Mouse (Mus musculus) G1E (cell line): ENCODE results near the gene Lcmt1. TPM values are rescaled to one million over a fixed set of nuclear protein-coding genes. Genes with fewer than 3 reads are reported as not detected.
A peak's percentile ranks its signal among the peaks of the same experiment; 100 is the strongest.

Experiments used
- ATAC-seq: 2 replicates; pipeline ENCODE4 v1.8.0; 2016; ENCODE audit warnings: mild to moderate bottlenecking; ENCODE audit not compliant: insufficient number of reproducible peaks, poor library complexity, low FRiP score, severe bottlenecking; ENCODE audit errors: extremely low read depth
- DNase-seq: peaks from one replicate; pipeline ENCODE4 v3.0.0; 2012; ENCODE audit warnings: low spot score
- H3K27me3 ChIP-seq: 2 replicates; pipeline ENCODE4 v1.6.1; 2012; ENCODE audit warnings: mild to moderate bottlenecking, low read length, inconsistent platforms; ENCODE audit not compliant: insufficient read depth
- H3K36me3 ChIP-seq: replicated peaks from 2 replicates; pipeline ENCODE3; 2012; ENCODE audit warnings: mild to moderate bottlenecking, inconsistent platforms
- H3K4me1 ChIP-seq: 2 replicates; pipeline ENCODE4 v1.6.1; 2012; ENCODE audit warnings: low read depth, low read length, inconsistent platforms, mixed read lengths; ENCODE audit not compliant: insufficient read depth
- H3K4me3 ChIP-seq: 2 replicates; pipeline ENCODE4 v1.5.1; 2012; ENCODE audit warnings: low read depth, mild to moderate bottlenecking, inconsistent platforms, low read length, moderate library complexity, mixed read lengths
- H3K9me3 ChIP-seq: replicated peaks from 2 replicates; pipeline ENCODE4 v1.6.1; 2012; ENCODE audit warnings: inconsistent platforms
- CTCF ChIP-seq: IDR thresholded peaks from 2 replicates; pipeline ENCODE4 v1.5.1; 2012; ENCODE audit warnings: low read depth, low read length, inconsistent platforms, mixed read lengths
- GATA1 ChIP-seq: IDR thresholded peaks from 2 replicates; pipeline ENCODE4 v1.6.1; 2012; ENCODE audit warnings: borderline replicate concordance, low read length, inconsistent platforms, mixed read lengths
- GATA2 ChIP-seq: IDR thresholded peaks from 2 replicates; pipeline ENCODE4 v1.6.1; 2012; ENCODE audit warnings: low read depth, low read length, inconsistent platforms, borderline replicate concordance
- POLR2AphosphoS5 ChIP-seq: IDR thresholded peaks from 2 replicates; pipeline ENCODE4 v1.6.1; 2012; ENCODE audit warnings: low read depth, low read length, inconsistent platforms; ENCODE audit not compliant: insufficient replicate concordance
- TAL1 ChIP-seq: conservative IDR thresholded peaks from 2 replicates; pipeline ENCODE4 v1.6.1; 2012; ENCODE audit warnings: low read depth, low read length, inconsistent platforms, mixed read lengths
- polyA plus RNA-seq: library from polyadenylated mRNA; stranded (reverse); fragments of >175 nt; gene quantifications from 2 replicates; pipeline ENCODE4 v1.2.3, GENCODE M21; 2012
- total RNA-seq, 2 experiments: library from RNA; stranded (forward) in 1 of 2; stranded (reverse) in 1 of 2; fragments of 200-1000 nt in 1 of 2; fragments of >200 nt in 1 of 2; fragmentation: Nextera tagmentation in 1 of 2; gene quantifications; 2 replicates each; pipeline ENCODE4 v1.2.3; 2014 to 2017

The Lcmt1 gene
- total and polyA plus RNA-seq, 3 experiments = 5.6 to 31.4 (median 17.2) TPM

DNA sequence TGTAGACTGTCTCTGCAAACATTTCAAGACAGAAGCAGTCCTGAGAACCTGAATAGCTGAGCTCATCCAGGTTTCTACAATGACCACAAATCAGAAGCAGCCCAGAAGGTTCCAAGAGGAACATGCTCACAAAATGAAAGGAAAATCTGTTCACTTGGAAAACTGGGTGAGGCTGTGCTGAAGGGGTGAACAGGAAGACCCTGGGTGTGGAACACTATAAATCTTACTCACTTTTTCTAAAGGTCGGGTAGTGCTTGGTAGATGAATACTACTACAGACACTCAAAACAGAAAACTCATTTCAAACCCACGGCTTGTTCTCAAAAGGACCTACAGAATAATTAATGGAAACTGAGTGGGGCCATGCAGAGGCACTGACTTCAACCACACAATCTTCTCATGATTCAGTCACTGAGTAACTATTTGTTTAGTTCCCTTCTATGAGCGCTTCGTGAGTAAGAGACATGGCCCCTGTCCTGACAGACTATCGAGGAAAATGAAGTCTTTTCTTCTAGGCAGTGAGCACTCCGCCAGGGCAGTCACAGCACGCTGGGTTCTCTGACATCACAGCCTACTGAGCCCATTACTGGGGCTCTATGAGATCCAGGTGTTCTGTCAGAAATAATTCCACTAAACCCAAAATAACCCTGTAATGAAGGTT, 22.8 kb upstream of the Lcmt1 start:
- DNase-seq (no peak), ATAC-seq (no peak)
- Histone ChIP-seq H3K9me3 (no peaks in the 10 kb centered on the region), H3K27me3 (no peaks in the 10 kb centered on the region), H3K4me1 (peaks cover 41% of the 10 kb centered on the region), H3K4me3 (no peak overlapping the region), H3K36me3 (peaks cover 60% of the 10 kb centered on the region)
- TF ChIP-seq CTCF = no peak
- TF ChIP-seq POLR2AphosphoS5 = no peak
- no peak for TF ChIP-seq GATA1
- no peak for TF ChIP-seq GATA2
- TF ChIP-seq TAL1 = no peak

DNA sequence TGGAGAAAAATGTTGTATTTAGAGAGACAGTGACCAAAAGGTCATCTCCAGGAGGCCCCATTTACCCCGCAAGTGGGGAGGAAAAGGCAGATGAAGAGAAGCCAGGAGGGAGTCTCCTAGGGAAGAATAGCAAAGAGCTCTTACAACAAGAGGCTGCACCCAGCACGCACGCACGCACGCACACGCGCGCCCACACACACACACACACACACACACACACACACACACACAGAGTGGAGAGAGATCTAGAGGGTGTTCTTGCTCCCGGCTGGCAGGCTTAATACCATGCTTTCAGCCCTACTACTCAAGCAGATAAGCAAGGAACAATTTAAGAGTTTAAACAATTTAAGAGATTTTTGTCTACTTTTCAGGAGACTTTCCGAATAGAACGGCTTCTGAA, 19.8 kb upstream of the Lcmt1 start:
- Histone ChIP-seq H3K9me3 (no peaks in the 10 kb centered on the region), H3K4me1 (peaks cover 61% of the 10 kb centered on the region), H3K4me3 (no peak overlapping the region), H3K27me3 (no peaks in the 10 kb centered on the region), H3K36me3 (peaks cover 49% of the 10 kb centered on the region)
- DNase-seq (no peak), ATAC-seq (no peak)
- TF ChIP-seq GATA2 (no peak), GATA1 (no peak), TAL1 (no peak), CTCF (no peak), POLR2AphosphoS5 (no peak)

DNA sequence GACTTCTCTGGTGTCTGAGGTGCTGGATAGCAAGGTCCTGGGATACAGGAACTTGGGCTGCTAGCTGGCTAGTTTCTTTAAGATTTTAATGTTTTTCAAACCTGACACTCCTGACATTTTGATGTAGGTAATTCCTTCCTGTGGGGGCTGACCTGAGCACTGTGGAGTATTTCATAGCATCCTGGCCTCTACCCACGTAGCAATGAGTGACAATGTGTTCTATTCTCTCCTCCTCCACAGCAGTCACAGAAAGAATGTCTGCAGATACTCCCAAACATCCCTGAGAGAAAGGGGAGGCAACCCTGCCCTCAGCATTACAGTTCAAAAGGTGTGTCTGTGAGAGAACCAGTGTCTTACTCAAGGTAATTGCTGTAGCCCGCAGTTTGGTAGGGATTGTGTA, 19.3 kb upstream of the Lcmt1 start:
- DNase-seq = no peak
- H3K27me3 ChIP-seq = no peaks in the 10 kb centered on the region

DNA sequence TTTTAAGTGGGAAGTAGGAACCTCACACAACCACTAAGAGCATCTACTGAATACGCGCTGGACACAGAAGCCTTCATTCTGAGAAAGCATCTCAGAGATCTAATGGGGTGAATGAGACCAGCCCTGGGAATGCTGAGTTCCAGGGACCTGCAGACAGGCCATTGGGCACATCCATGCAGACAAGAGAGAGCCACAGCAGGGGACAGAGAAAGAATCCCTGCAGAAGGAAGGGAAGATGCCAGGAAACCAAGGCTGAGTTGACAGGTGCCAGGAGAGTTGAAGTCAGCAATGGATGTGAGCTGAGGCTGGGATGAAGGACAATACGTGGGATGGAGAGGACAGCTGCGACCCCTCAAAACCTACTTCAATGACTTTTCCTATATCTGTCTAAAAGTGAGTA, 16.5 kb upstream of the Lcmt1 start:
- H3K4me3 ChIP-seq = no peak overlapping the region
- ATAC-seq (no peak), DNase-seq (no peak)
- TF ChIP-seq TAL1 (no peak), GATA2 (no peak), CTCF (no peak), GATA1 (no peak), POLR2AphosphoS5 (no peak)
- H3K27me3 ChIP-seq = no peaks in the 10 kb centered on the region
- no peaks in the 10 kb centered on the region for H3K9me3 ChIP-seq
- H3K36me3 ChIP-seq = peaks cover 49% of the 10 kb centered on the region
- H3K4me1 ChIP-seq = peaks cover 82% of the 10 kb centered on the region

More for the DNA sequence above, 19.3 kb upstream of the Lcmt1 start:
- Histone ChIP-seq H3K4me3 (no peak overlapping the region), H3K4me1 (peaks cover 63% of the 10 kb centered on the region), H3K36me3 (peaks cover 47% of the 10 kb centered on the region), H3K9me3 (no peaks in the 10 kb centered on the region)
- TF ChIP-seq GATA1 (no peak), GATA2 (no peak), POLR2AphosphoS5 (no peak), CTCF (no peak), TAL1 (no peak)
- ATAC-seq = no peak

DNA sequence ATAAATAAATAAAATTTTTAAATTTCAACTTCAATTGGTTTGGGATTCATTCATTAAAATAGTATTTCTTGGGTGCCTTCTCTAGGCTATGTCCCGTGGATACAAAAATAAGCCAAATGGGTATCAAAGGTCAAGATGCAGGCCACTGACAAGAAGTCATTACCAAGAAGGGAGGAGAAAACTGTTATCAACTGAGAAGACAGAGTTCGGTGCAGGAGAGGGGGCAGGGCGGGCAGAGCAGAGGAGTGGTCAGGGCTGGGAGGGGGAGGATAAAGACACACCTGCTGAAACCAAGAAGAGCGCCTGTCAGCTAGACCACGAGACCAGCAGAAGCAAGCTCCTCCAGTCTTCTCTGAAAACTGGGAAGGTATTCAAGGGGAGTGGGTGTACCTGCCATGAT, 15.7 kb upstream of the Lcmt1 start:
- Histone ChIP-seq H3K36me3 (peaks cover 45% of the 10 kb centered on the region), H3K9me3 (no peaks in the 10 kb centered on the region), H3K4me3 (peak overlapping the region; percentile 52; the same call in 1 of the 2 replicates), H3K4me1 (peaks cover 76% of the 10 kb centered on the region), H3K27me3 (no peaks in the 10 kb centered on the region)
- DNase-seq = peak; percentile 40
- TF ChIP-seq CTCF (no peak), GATA2 (no peak), POLR2AphosphoS5 (no peak), GATA1 (no peak), TAL1 (no peak)
- ATAC-seq = peak; percentile 77

DNA sequence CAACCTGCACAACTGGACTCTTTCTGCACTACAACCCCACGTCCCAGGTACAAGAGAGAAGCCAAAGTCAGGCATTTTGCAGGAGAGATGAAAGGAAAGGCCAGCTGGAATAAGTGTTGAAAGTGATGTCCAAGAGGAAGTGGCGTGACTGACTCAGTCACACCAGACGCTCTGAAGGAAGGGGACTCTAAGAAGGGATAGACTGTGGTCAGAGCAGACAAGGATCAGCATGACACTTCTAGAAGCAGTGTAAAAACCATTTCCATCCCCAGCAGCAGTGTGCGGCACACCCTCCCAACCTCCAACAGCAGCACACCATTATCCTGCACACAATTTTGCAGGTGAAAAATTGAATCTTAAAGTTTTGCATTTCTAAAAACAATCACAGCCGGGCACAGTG, 15.2 kb upstream of the Lcmt1 start:
- Histone ChIP-seq H3K4me1 (peaks cover 76% of the 10 kb centered on the region), H3K9me3 (no peaks in the 10 kb centered on the region), H3K27me3 (no peaks in the 10 kb centered on the region), H3K36me3 (peaks cover 46% of the 10 kb centered on the region), H3K4me3 (peak overlapping the region; percentile 52; the same call in 1 of the 2 replicates)
- ATAC-seq = peak; percentile 50; the same call in 1 of the 2 replicates
- no peak for TF ChIP-seq CTCF
- no peak for TF ChIP-seq GATA2
- no peak for TF ChIP-seq TAL1
- TF ChIP-seq GATA1 = no peak
- TF ChIP-seq POLR2AphosphoS5 = no peak
- no peak for DNase-seq

DNA sequence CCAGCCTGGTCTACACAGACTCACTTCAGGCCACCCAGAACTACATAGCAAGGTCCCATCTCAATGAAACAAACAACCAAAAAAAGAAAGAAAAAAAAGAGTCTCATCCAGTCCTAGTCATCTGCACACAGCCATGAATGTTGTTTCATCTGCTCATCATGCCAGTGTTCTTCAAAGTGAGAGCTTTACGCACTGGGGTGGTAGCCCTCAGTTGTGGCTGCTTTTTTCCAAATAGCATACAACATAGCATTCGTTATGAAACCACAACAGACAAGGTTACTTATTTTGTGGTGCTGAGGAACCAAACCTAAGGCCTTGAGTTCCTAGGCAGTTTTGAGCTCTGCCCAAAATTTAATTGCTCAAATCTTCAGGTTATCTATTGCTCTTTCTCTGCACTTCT, 14.7 kb upstream of the Lcmt1 start:
- DNase-seq (no peak), ATAC-seq (no peak)
- Histone ChIP-seq H3K36me3 (peaks cover 46% of the 10 kb centered on the region), H3K4me3 (no peak overlapping the region), H3K9me3 (no peaks in the 10 kb centered on the region), H3K4me1 (peaks cover 76% of the 10 kb centered on the region), H3K27me3 (no peaks in the 10 kb centered on the region)
- TF ChIP-seq GATA1 (no peak), CTCF (no peak), POLR2AphosphoS5 (no peak), TAL1 (no peak), GATA2 (no peak)
